Mouse (Mus musculus): ENCODE results near the gene Gm29776. TPM values are rescaled to one million over a fixed set of nuclear protein-coding genes. Genes with fewer than 3 reads are reported as not detected.

Gm29776 gene
- total and polyA plus RNA-seq, 2 experiments = not detected

- TF ChIP-seq CTCF (IDR thresholded peaks at IDR 0.05; ENCODE audit: low read depth, low read length) (no peak), POLR2A (IDR thresholded peaks at IDR 0.05; ENCODE audit: extremely low read depth, insufficient read depth, low read length) (no peak)
- no peaks in the 10 kb centered on the region for H3K36me3 ChIP-seq (ENCODE audit: control insufficient read depth, insufficient read depth, low read length)
- H3K4me1 ChIP-seq (ENCODE audit: control insufficient read depth, insufficient read depth, low read length) = peaks cover 1% of the 10 kb centered on the region; the same call in 1 of the 2 replicates
- no peaks in the 10 kb centered on the region for H3K27me3 ChIP-seq (ENCODE audit: control insufficient read depth, insufficient read depth, low read length)
- no peak for DNase-seq (ENCODE audit: extremely low read depth, low read depth, low spot score)
- no peak overlapping the region for H3K27ac ChIP-seq (replicated peaks; ENCODE audit: insufficient read depth, low read depth, low read length)
- H3K4me3 ChIP-seq (ENCODE audit: insufficient read depth, low read depth, low read length) = no peak overlapping the region
- H3K9ac ChIP-seq (ENCODE audit: low read depth, low read length) = no peak overlapping the region
- H3K79me2 ChIP-seq (ENCODE audit: control insufficient read depth, insufficient read depth, low read length) = no peaks in the 10 kb centered on the region
- WGBS = 92% methylated on average over 4 of the region's 4 CpGs
These were observed 1.9 kb downstream of the Gm29776 start for GRCm38 (mm10) chr14:54696752-54697151.

- Histone ChIP-seq H3K79me2 (ENCODE audit: control insufficient read depth, insufficient read depth, low read length) (no peaks in the 10 kb centered on the region), H3K27me3 (ENCODE audit: control insufficient read depth, insufficient read depth, low read length) (no peaks in the 10 kb centered on the region), H3K27ac (replicated peaks; ENCODE audit: insufficient read depth, low read depth, low read length) (no peak overlapping the region), H3K4me1 (ENCODE audit: control insufficient read depth, insufficient read depth, low read length) (no peaks in the 10 kb centered on the region), H3K9ac (ENCODE audit: low read depth, low read length) (no peak overlapping the region), H3K36me3 (ENCODE audit: control insufficient read depth, insufficient read depth, low read length) (peaks cover 6% of the 10 kb centered on the region), H3K4me3 (ENCODE audit: insufficient read depth, low read depth, low read length) (no peak overlapping the region)
- 50% methylated on average over 6 of the region's 6 CpGs for WGBS
- no peak for DNase-seq (ENCODE audit: extremely low read depth, low read depth, low spot score)
- TF ChIP-seq POLR2A (IDR thresholded peaks at IDR 0.05; ENCODE audit: extremely low read depth, insufficient read depth, low read length) (no peak), CTCF (IDR thresholded peaks at IDR 0.05; ENCODE audit: low read depth, low read length) (no peak)
These were observed 3.6 kb downstream of the Gm29776 start for GRCm38 (mm10) chr14:54695042-54695441.

- Histone ChIP-seq H3K4me3 (ENCODE audit: insufficient read depth, low read depth, low read length) (peak overlapping the region; percentile 72), H3K27me3 (ENCODE audit: control insufficient read depth, insufficient read depth, low read length) (no peaks in the 10 kb centered on the region), H3K27ac (replicated peaks; ENCODE audit: insufficient read depth, low read depth, low read length) (peak overlapping the region; percentile 80), H3K79me2 (ENCODE audit: control insufficient read depth, insufficient read depth, low read length) (peaks cover 22% of the 10 kb centered on the region; the same call in 1 of the 2 replicates), H3K4me1 (ENCODE audit: control insufficient read depth, insufficient read depth, low read length) (peaks cover 7% of the 10 kb centered on the region), H3K36me3 (ENCODE audit: control insufficient read depth, insufficient read depth, low read length) (peaks cover 26% of the 10 kb centered on the region), H3K9ac (ENCODE audit: low read depth, low read length) (peak overlapping the region; percentile 81)
- WGBS = under 1% methylated on average over 8 of the region's 8 CpGs
- DNase-seq (ENCODE audit: extremely low read depth, low read depth, low spot score) = peak; percentile 46
- TF ChIP-seq POLR2A (IDR thresholded peaks at IDR 0.05; ENCODE audit: extremely low read depth, insufficient read depth, low read length) (no peak), CTCF (IDR thresholded peaks at IDR 0.05; ENCODE audit: low read depth, low read length) (no peak)
These were observed 11.4 kb downstream of the Gm29776 start for GRCm38 (mm10) chr14:54687251-54687650.

GRCm38 (mm10) chr14:54686522-54687143 is 12.0 kb downstream of the Gm29776 start, which contains the start of gene Acin1:
Gene Acin1, minus strand, starts transcription at chr14:54686931.
- H3K36me3 ChIP-seq (ENCODE audit: control insufficient read depth, insufficient read depth, low read length) = peaks cover 26% of the 10 kb centered on the region
- H3K27me3 ChIP-seq (ENCODE audit: control insufficient read depth, insufficient read depth, low read length) = no peaks in the 10 kb centered on the region
- peak; percentile 93 for DNase-seq (ENCODE audit: extremely low read depth, low read depth, low spot score)
- TF ChIP-seq CTCF (IDR thresholded peaks at IDR 0.05; ENCODE audit: low read depth, low read length) (no peak), POLR2A (IDR thresholded peaks at IDR 0.05; ENCODE audit: extremely low read depth, insufficient read depth, low read length) (peak; percentile 88)
- H3K9ac ChIP-seq (ENCODE audit: low read depth, low read length) = peak within 1 kb of the TSS; percentile 96
- WGBS = under 1% methylated on average over 44 of the region's 44 CpGs
- peaks cover 22% of the 10 kb centered on the region; the same call in 1 of the 2 replicates for H3K79me2 ChIP-seq (ENCODE audit: control insufficient read depth, insufficient read depth, low read length)
- H3K27ac ChIP-seq (replicated peaks; ENCODE audit: insufficient read depth, low read depth, low read length) = peak within 1 kb of the TSS; percentile 96
- peaks cover 7% of the 10 kb centered on the region for H3K4me1 ChIP-seq (ENCODE audit: control insufficient read depth, insufficient read depth, low read length)
- peak within 1 kb of the TSS; percentile 90 for H3K4me3 ChIP-seq (ENCODE audit: insufficient read depth, low read depth, low read length)

GRCm38 (mm10) chr14:54686063-54686521 is 12.5 kb downstream of the Gm29776 start, which contains the start of gene 1700123O20Rik:
Gene 1700123O20Rik, plus strand, starts transcription at chr14:54686216.
- peaks cover 26% of the 10 kb centered on the region for H3K36me3 ChIP-seq (ENCODE audit: control insufficient read depth, insufficient read depth, low read length)

GRCm38 (mm10) chr14:54685471-54685870 is 13.2 kb downstream of the Gm29776 start:
- DNase-seq (ENCODE audit: extremely low read depth, low read depth, low spot score) = peak; percentile 52
- TF ChIP-seq CTCF (IDR thresholded peaks at IDR 0.05; ENCODE audit: low read depth, low read length) = no peak
- no peak for TF ChIP-seq POLR2A (IDR thresholded peaks at IDR 0.05; ENCODE audit: extremely low read depth, insufficient read depth, low read length)
- peaks cover 27% of the 10 kb centered on the region; the same call in 1 of the 2 replicates for H3K79me2 ChIP-seq (ENCODE audit: control insufficient read depth, insufficient read depth, low read length)
- peak overlapping the region; percentile 96 for H3K27ac ChIP-seq (replicated peaks; ENCODE audit: insufficient read depth, low read depth, low read length)
- H3K27me3 ChIP-seq (ENCODE audit: control insufficient read depth, insufficient read depth, low read length) = no peaks in the 10 kb centered on the region
- H3K4me3 ChIP-seq (ENCODE audit: insufficient read depth, low read depth, low read length) = peak overlapping the region; percentile 90
- H3K36me3 ChIP-seq (ENCODE audit: control insufficient read depth, insufficient read depth, low read length) = peaks cover 25% of the 10 kb centered on the region
- peak overlapping the region; percentile 96 for H3K9ac ChIP-seq (ENCODE audit: low read depth, low read length)
- H3K4me1 ChIP-seq (ENCODE audit: control insufficient read depth, insufficient read depth, low read length) = peaks cover 7% of the 10 kb centered on the region
- under 1% methylated on average over 8 of the region's 8 CpGs for whole genome bisulfite sequencing

More at GRCm38 (mm10) chr14:54686063-54686521, 12.5 kb downstream of the Gm29776 start, which contains the start of gene 1700123O20Rik:
- Histone ChIP-seq H3K4me3 (ENCODE audit: insufficient read depth, low read depth, low read length) (peak within 1 kb of the TSS; percentile 90), H3K4me1 (ENCODE audit: control insufficient read depth, insufficient read depth, low read length) (peaks cover 7% of the 10 kb centered on the region), H3K9ac (ENCODE audit: low read depth, low read length) (peak within 1 kb of the TSS; percentile 96), H3K79me2 (ENCODE audit: control insufficient read depth, insufficient read depth, low read length) (peaks cover 23% of the 10 kb centered on the region; the same call in 1 of the 2 replicates), H3K27me3 (ENCODE audit: control insufficient read depth, insufficient read depth, low read length) (no peaks in the 10 kb centered on the region), H3K27ac (replicated peaks; ENCODE audit: insufficient read depth, low read depth, low read length) (peak within 1 kb of the TSS; percentile 96)
- under 1% methylated on average over 41 of the region's 41 CpGs for WGBS
- TF ChIP-seq CTCF (IDR thresholded peaks at IDR 0.05; ENCODE audit: low read depth, low read length) (0 out of 2 replicates have a peak, but pooled peaks have one; percentile 8), POLR2A (IDR thresholded peaks at IDR 0.05; ENCODE audit: extremely low read depth, insufficient read depth, low read length) (no peak)
- peak; percentile 71 for DNase-seq (ENCODE audit: extremely low read depth, low read depth, low spot score)
